11 mouse cellular contexts compared by ENCODE assay signal in the genomic region with DNA sequence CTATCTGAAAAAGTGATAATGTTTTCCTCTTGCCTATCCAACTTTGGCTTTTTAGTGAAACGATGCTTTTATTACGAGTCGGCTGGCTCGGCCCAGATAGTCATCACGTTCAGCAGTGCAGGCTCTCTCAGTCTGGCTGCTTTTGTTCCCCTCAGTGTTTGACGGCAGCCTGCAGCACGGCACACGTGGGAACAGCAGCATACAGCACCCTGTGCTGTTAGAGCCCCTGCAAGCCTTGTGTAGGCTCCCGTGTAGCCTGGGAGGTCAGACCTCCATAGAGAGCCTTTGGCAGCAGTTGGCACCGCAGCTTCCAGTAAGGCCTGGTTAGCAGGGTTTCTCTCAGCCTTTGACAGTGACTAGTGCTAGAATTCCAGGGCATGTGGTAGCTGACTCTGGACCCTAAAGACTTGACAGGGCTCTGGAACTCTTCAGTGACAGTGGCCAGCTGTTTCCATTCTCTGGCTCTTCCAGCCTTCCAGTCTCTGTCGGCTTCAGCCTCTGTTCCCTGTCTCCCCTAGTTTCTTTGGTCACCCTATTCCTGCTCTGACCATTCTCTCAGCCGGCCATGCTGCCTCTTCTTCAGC. TPM values are rescaled to one million over a fixed set of nuclear protein-coding genes. Genes with fewer than 3 reads are reported as not detected.
DNase-seq lines count a peak whose midpoint lies in the region; ATAC-seq lines count a peak whose summit lies in the region.
"Had no signal": no experiment of that assay in that cellular context is flagged by ENCODE, and none has a peak within 500 bp of the region (broad histone marks: within the 10 kb centered on the region; RNA-seq: fewer than 3 reads in every experiment).

No protein-coding gene starts in this region.

- no peak overlapping the region for H3K4me2 ChIP-seq in forebrain, embryonic 11.5 days (ENCODE audit: low read depth, low read length, severe bottlenecking)
- no peak overlapping the region for H3K4me2 ChIP-seq in forebrain, embryonic 12.5 days
- no peak overlapping the region for H3K4me2 ChIP-seq in heart, embryonic 12.5 days

- peaks cover 4% of the 10 kb centered on the region; the same call in 1 of the 2 replicates for H3K4me1 ChIP-seq in forebrain, embryonic 11.5 days (replicated peaks; ENCODE audit: control insufficient read depth, insufficient read depth, low read length)
- peaks cover 18% of the 10 kb centered on the region for H3K4me1 ChIP-seq in forebrain, embryonic 12.5 days
- peaks cover 25% of the 10 kb centered on the region for H3K4me1 ChIP-seq in heart, embryonic 12.5 days (replicated peaks)

- DNase-seq in forebrain, embryonic 11.5 days (ENCODE audit: low spot score): peak; percentile 44
- peak; percentile 16 for DNase-seq in kidney, adult 9 months
- DNase-seq in lung, postnatal 10 days: peak; percentile 64
- no peak for DNase-seq in embryo, embryonic 10 days (ENCODE audit: low spot score)
- DNase-seq in adrenal gland, postnatal 25 days: no peak
- DNase-seq: layer of hippocampus, adult 9-11 months; right cerebral cortex, adult 18-20 months had no signal

- H3K4me3 ChIP-seq in forebrain, embryonic 11.5 days (ENCODE audit: low read depth, low read length): no peak overlapping the region
- H3K4me3 ChIP-seq in forebrain, embryonic 12.5 days (replicated peaks): no peak overlapping the region
- H3K4me3 ChIP-seq in heart, embryonic 12.5 days: no peak overlapping the region

- H3K9ac ChIP-seq in forebrain, embryonic 11.5 days (ENCODE audit: low read length): no peak overlapping the region
- H3K9ac ChIP-seq in forebrain, embryonic 12.5 days: no peak overlapping the region
- H3K9ac ChIP-seq in heart, embryonic 12.5 days: no peak overlapping the region

- 78% methylated on average over 12 of the region's 12 CpGs for WGBS in forebrain, embryonic 11.5 days
- 68% methylated on average over 12 of the region's 12 CpGs for WGBS in forebrain, embryonic 12.5 days
- 39% methylated on average over 12 of the region's 12 CpGs for WGBS in heart, embryonic 12.5 days

- no peak for ATAC-seq in forebrain, embryonic 11.5 days (replicated peaks; ENCODE audit: low FRiP score)
- no peak for ATAC-seq in forebrain, embryonic 12.5 days (ENCODE audit: low FRiP score)
- no peak for ATAC-seq in heart, embryonic 12.5 days (ENCODE audit: insufficient number of reproducible peaks, low FRiP score)
- no peak for ATAC-seq in CD4-positive, CD25-positive, alpha-beta regulatory T cell, adult 4 months

- H3K36me3 ChIP-seq in forebrain, embryonic 11.5 days (ENCODE audit: control insufficient read depth, insufficient read depth, low read length): no peaks in the 10 kb centered on the region
- H3K36me3 ChIP-seq in forebrain, embryonic 12.5 days (replicated peaks): no peaks in the 10 kb centered on the region
- H3K36me3 ChIP-seq in heart, embryonic 12.5 days: no peaks in the 10 kb centered on the region
- H3K36me3 ChIP-seq: G1E had no signal

- H3K27ac ChIP-seq in forebrain, embryonic 11.5 days (ENCODE audit: low read depth, low read length): no peak overlapping the region
- H3K27ac ChIP-seq in forebrain, embryonic 12.5 days: no peak overlapping the region
- H3K27ac ChIP-seq in heart, embryonic 12.5 days (ENCODE audit: poor library complexity, severe bottlenecking): peak overlapping the region; percentile 56

- no peaks in the 10 kb centered on the region for H3K27me3 ChIP-seq in forebrain, embryonic 11.5 days (ENCODE audit: control insufficient read depth, insufficient read depth, low read length)
- H3K27me3 ChIP-seq in forebrain, embryonic 12.5 days: peaks cover 20% of the 10 kb centered on the region
- H3K27me3 ChIP-seq in heart, embryonic 12.5 days (replicated peaks): no peaks in the 10 kb centered on the region

- no peaks in the 10 kb centered on the region for H3K9me3 ChIP-seq in forebrain, embryonic 11.5 days (ENCODE audit: control insufficient read depth, low read length)
- H3K9me3 ChIP-seq in forebrain, embryonic 12.5 days: no peaks in the 10 kb centered on the region
- H3K9me3 ChIP-seq in heart, embryonic 12.5 days (replicated peaks): no peaks in the 10 kb centered on the region
- H3K9me3 ChIP-seq: G1E had no signal

RNA-seq across cellular contexts. Expression of gene Lrguk, which starts 15.1 kb away (rescaled TPM):
- polyA plus RNA-seq in forebrain, embryonic 11.5 days (2014; fragmentation: Nextera tagmentation; extraction: Ambion mirVana): 0.79 and 2.2 TPM in 2 replicates
- polyA plus RNA-seq in forebrain, embryonic 12.5 days (2016; fragmentation: Nextera tagmentation; extraction: Ambion mirVana): 0.90 and 0.98 TPM in 2 replicates
- 0.65 and 1.1 TPM in 2 replicates for polyA plus RNA-seq in heart, embryonic 12.5 days (2016; fragmentation: Nextera tagmentation; extraction: Ambion mirVana)
- 0.14 and 0.70 TPM in 2 replicates for total RNA-seq in adrenal gland, postnatal 25 days (2021)
- polyA plus RNA-seq in CD4-positive, CD25-positive, alpha-beta regulatory T cell, adult 4 months (2017; shearing (Covaris generic)): not detected

Comparison
In these comparisons a context has a peak if more than half of its experiments do, and no peak if none do; other contexts are left out.
1. DNase-seq: peak in forebrain, embryonic 11.5 days (single experiment), kidney, adult 9 months (single experiment) and lung, postnatal 10 days (single experiment); none in embryo, embryonic 10 days (single experiment) and adrenal gland, postnatal 25 days (single experiment).